Mouse (Mus musculus): ENCODE results near the gene Epha7. TPM values are rescaled to one million over a fixed set of nuclear protein-coding genes. Genes with fewer than 3 reads are reported as not detected.

Epha7 gene
- polyA plus RNA-seq, 1 experiment from 2014 or later: 10.0 TPM

DNA sequence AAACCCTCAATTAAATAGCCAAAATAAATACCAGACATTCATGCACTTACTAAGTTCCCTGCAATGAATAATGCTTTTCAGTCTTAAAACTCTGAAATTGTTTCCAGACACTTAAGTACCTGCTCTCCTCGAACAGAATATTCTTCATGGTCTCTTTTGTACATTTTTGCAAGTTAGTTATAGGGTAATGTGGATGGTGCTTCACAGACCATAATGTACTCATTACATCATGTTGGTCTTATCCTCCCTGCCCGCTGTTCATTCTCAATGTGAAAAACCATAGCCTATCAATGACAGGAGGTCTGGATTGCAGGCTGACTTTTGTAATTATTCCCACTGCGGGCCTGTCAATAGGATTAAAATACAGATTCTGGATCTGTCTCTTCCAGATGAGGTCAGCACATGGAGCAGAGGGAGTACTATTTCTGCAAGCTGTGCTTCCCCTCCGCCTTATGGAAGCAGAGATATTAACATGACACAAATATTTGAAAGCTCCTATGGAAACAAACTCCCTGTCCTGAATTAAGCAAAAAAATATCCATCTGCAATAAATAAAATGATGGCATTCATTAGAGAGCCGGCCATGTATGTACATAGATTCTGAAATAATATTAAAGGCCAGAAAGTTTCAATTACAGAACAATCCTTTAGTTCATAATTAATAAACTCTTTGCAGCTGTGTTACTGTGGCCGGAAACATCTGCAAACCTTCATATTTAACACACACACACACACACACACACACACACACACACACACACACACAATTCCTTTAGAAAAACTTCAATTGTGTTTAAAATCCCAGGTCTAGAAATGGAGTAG lies 50.1 kb downstream of the Epha7 start:
- no peak for DNase-seq (ENCODE audit: low spot score)
- TF ChIP-seq CTCF (IDR thresholded peaks at IDR 0.05; ENCODE audit: low read depth): no peak
- no peak overlapping the region for H3K27ac ChIP-seq
- no peaks in the 10 kb centered on the region for H3K9me3 ChIP-seq (replicated peaks; ENCODE audit: low read length)
- no peak overlapping the region for H3K4me3 ChIP-seq (replicated peaks; ENCODE audit: low read depth, low read length)
- ATAC-seq (replicated peaks; ENCODE audit: low FRiP score, low read depth): no peak
- no peak overlapping the region for H3K4me2 ChIP-seq (ENCODE audit: low read length)
- H3K27me3 ChIP-seq (ENCODE audit: insufficient read depth, low read length): no peaks in the 10 kb centered on the region
- H3K4me1 ChIP-seq (replicated peaks; ENCODE audit: insufficient read depth, low read length): no peaks in the 10 kb centered on the region
- 77% methylated on average over 6 of the region's 6 CpGs for WGBS
- no peak overlapping the region for H3K9ac ChIP-seq (ENCODE audit: low read depth, low read length)
- no peaks in the 10 kb centered on the region for H3K36me3 ChIP-seq (ENCODE audit: insufficient read depth, low read length)

- H3K27me3 ChIP-seq (ENCODE audit: insufficient read depth, low read length): no peaks in the 10 kb centered on the region
- no peak overlapping the region for H3K4me3 ChIP-seq (replicated peaks; ENCODE audit: low read depth, low read length)
- no peaks in the 10 kb centered on the region for H3K9me3 ChIP-seq (replicated peaks; ENCODE audit: low read length)
- TF ChIP-seq CTCF (IDR thresholded peaks at IDR 0.05; ENCODE audit: low read depth): no peak
- no peak overlapping the region for H3K9ac ChIP-seq (ENCODE audit: low read depth, low read length)
- DNase-seq (ENCODE audit: low spot score) (no peak), ATAC-seq (replicated peaks; ENCODE audit: low FRiP score, low read depth) (no peak)
- no peak overlapping the region for H3K27ac ChIP-seq
- WGBS: 48% methylated on average over 2 of the region's 2 CpGs
- no peaks in the 10 kb centered on the region for H3K36me3 ChIP-seq (ENCODE audit: insufficient read depth, low read length)
- H3K4me2 ChIP-seq (ENCODE audit: low read length): no peak overlapping the region
- no peaks in the 10 kb centered on the region for H3K4me1 ChIP-seq (replicated peaks; ENCODE audit: insufficient read depth, low read length)
Measured at GRCm38 (mm10) chr4:28866411-28866810, 53.5 kb downstream of the Epha7 start.

- Histone ChIP-seq H3K27ac (no peak overlapping the region), H3K36me3 (ENCODE audit: insufficient read depth, low read length) (no peaks in the 10 kb centered on the region), H3K4me3 (replicated peaks; ENCODE audit: low read depth, low read length) (no peak overlapping the region), H3K4me1 (replicated peaks; ENCODE audit: insufficient read depth, low read length) (no peaks in the 10 kb centered on the region), H3K27me3 (ENCODE audit: insufficient read depth, low read length) (no peaks in the 10 kb centered on the region), H3K9me3 (replicated peaks; ENCODE audit: low read length) (no peaks in the 10 kb centered on the region), H3K9ac (ENCODE audit: low read depth, low read length) (no peak overlapping the region), H3K4me2 (ENCODE audit: low read length) (no peak overlapping the region)
- no peak for ATAC-seq (replicated peaks; ENCODE audit: low FRiP score, low read depth)
- 93% methylated on average over 11 of the region's 11 CpGs for WGBS
- TF ChIP-seq CTCF (IDR thresholded peaks at IDR 0.05; ENCODE audit: low read depth): no peak
- no peak for DNase-seq (ENCODE audit: low spot score)
Measured at GRCm38 (mm10) chr4:28871615-28872014, 58.7 kb downstream of the Epha7 start.

DNA sequence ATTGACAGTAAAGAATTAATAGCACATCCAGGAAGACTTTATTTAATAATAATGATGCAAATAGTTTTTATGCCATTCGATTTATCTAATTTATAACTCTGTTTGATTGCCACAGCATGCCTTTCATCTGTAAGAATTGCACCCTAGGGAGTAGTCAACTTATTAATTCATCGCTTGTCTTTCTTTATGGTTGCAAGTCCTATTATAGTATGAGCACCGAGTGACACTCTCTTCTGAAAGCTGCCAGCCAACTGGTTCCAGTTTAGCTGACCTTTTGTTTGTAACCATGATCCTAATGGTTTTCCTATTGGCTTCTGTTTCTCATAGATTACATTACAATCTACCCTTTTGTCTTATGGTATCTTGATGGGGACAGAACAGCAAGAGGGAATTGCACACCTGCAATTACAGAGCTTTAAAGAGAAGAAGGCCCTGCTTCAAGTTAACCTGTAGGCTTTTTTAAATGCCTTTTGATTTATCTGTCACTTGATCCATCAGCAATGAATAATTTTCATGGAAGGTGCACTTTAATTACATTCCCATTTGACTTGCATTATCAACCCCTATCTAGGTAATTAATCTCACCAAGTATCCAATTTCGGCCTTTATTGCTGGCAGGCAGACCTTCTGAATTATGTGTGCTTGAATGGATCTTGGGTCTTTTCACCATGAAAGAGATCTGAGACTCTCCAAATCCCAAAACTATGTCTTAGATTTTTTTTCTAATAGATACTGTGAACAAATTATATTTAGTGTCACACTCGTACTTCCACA lies 68.5 kb downstream of the Epha7 start:
- no peaks in the 10 kb centered on the region for H3K36me3 ChIP-seq (ENCODE audit: insufficient read depth, low read length)
- H3K9ac ChIP-seq (ENCODE audit: low read depth, low read length): no peak overlapping the region
- 41% methylated on average over 5 of the region's 5 CpGs for WGBS
- no peaks in the 10 kb centered on the region for H3K27me3 ChIP-seq (ENCODE audit: insufficient read depth, low read length)
- H3K27ac ChIP-seq: no peak overlapping the region
- no peaks in the 10 kb centered on the region for H3K4me1 ChIP-seq (replicated peaks; ENCODE audit: insufficient read depth, low read length)
- ATAC-seq (replicated peaks; ENCODE audit: low FRiP score, low read depth) (no peak), DNase-seq (ENCODE audit: low spot score) (peak; percentile 40)
- TF ChIP-seq CTCF (IDR thresholded peaks at IDR 0.05; ENCODE audit: low read depth): no peak
- H3K4me3 ChIP-seq (replicated peaks; ENCODE audit: low read depth, low read length): no peak overlapping the region
- no peaks in the 10 kb centered on the region for H3K9me3 ChIP-seq (replicated peaks; ENCODE audit: low read length)
- no peak overlapping the region for H3K4me2 ChIP-seq (ENCODE audit: low read length)

GRCm38 (mm10) chr4:28889630-28890029 lies 76.7 kb downstream of the Epha7 start:
- Histone ChIP-seq H3K4me3 (replicated peaks; ENCODE audit: low read depth, low read length) (no peak overlapping the region), H3K4me2 (ENCODE audit: low read length) (no peak overlapping the region), H3K9ac (ENCODE audit: low read depth, low read length) (no peak overlapping the region), H3K27me3 (ENCODE audit: insufficient read depth, low read length) (no peaks in the 10 kb centered on the region), H3K36me3 (ENCODE audit: insufficient read depth, low read length) (no peaks in the 10 kb centered on the region), H3K9me3 (replicated peaks; ENCODE audit: low read length) (no peaks in the 10 kb centered on the region), H3K4me1 (replicated peaks; ENCODE audit: insufficient read depth, low read length) (no peaks in the 10 kb centered on the region), H3K27ac (no peak overlapping the region)
- no peak for TF ChIP-seq CTCF (IDR thresholded peaks at IDR 0.05; ENCODE audit: low read depth)
- DNase-seq (ENCODE audit: low spot score) (no peak), ATAC-seq (replicated peaks; ENCODE audit: low FRiP score, low read depth) (no peak; the same call in 1 of the 2 replicates)
- WGBS: 65% methylated on average over 5 of the region's 5 CpGs

DNA sequence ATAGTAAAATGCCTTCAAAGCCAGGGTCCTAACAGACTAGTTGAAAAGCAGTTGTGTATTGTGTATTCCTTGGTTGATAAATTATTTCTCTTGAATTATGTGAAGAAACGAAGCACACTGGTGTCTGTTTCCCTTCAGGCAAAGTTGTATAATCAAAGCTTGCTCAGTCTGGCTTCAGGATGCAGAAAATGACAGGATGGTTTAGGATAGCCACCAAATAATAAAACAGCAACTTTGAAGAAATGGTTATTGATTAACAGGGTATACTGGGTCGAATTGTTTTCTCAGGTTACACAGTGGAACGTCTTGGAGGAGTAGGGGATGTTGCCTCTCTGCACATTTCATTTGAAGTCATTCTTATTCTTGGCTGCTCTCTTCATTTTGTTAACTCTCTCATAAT lies 77.2 kb downstream of the Epha7 start:
- no peaks in the 10 kb centered on the region for H3K27me3 ChIP-seq (ENCODE audit: insufficient read depth, low read length)
- ATAC-seq (replicated peaks; ENCODE audit: low FRiP score, low read depth) (0 out of 2 replicates have a peak, but pooled peaks have one; percentile 52), DNase-seq (ENCODE audit: low spot score) (no peak)
- 32% methylated on average over 3 of the region's 3 CpGs for WGBS
- H3K4me1 ChIP-seq (replicated peaks; ENCODE audit: insufficient read depth, low read length): no peaks in the 10 kb centered on the region
- H3K36me3 ChIP-seq (ENCODE audit: insufficient read depth, low read length): no peaks in the 10 kb centered on the region
- H3K4me3 ChIP-seq (replicated peaks; ENCODE audit: low read depth, low read length): no peak overlapping the region
- no peak overlapping the region for H3K9ac ChIP-seq (ENCODE audit: low read depth, low read length)
- H3K27ac ChIP-seq: no peak overlapping the region
- no peak for TF ChIP-seq CTCF (IDR thresholded peaks at IDR 0.05; ENCODE audit: low read depth)
- H3K9me3 ChIP-seq (replicated peaks; ENCODE audit: low read length): no peaks in the 10 kb centered on the region
- no peak overlapping the region for H3K4me2 ChIP-seq (ENCODE audit: low read length)
